Mouse (Mus musculus) adrenal gland, postnatal 14 days (tissue): ENCODE results near the gene Igfals. TPM values are rescaled to one million over a fixed set of nuclear protein-coding genes. Genes with fewer than 3 reads are reported as not detected.

Source experiments
- DNase-seq: peaks from one replicate; pipeline ENCODE4 v3.0.0; 2021; ENCODE audit warnings: mixed read lengths
- long read RNA-seq, 2 experiments: library from polyadenylated mRNA; stranded (forward); transcript quantifications; one replicate each; pipeline ENCODE4 v2.0.0; 2021
- total RNA-seq: library from RNA; stranded (reverse); gene quantifications from 2 replicates; pipeline ENCODE4 v1.2.3, GENCODE M21; 2021

Igfals gene
- 1.2 and 12.2 TPM in 2 replicates for total RNA-seq
- long read RNA-seq, experiment 1, partial matches to known transcripts, result 0 of 1 reads
- long read RNA-seq, experiment 1, other reads (novel, unspliced or antisense), result 0 of 1 reads
- long read RNA-seq, experiment 2, transcript Igfals-201 (2 exons, 2,625 nt), result major isoform, 17 of 21 reads
- long read RNA-seq, experiment 2, partial matches to known transcripts, result 0 of 21 reads
- long read RNA-seq, experiment 2, other reads (novel, unspliced or antisense), result 3 of 21 reads

- no peak for DNase-seq
These were observed at the start of gene Igfals for GRCm38 (mm10) chr17:24865776-24866175. Gene Igfals (plus strand): TSS chr17:24865997.

- no peak for DNase-seq
These were observed 48.3 kb upstream of the Igfals start for GRCm38 (mm10) chr17:24817503-24817902.

- DNase-seq, result peak; percentile 18
These were observed 47.6 kb upstream of the Igfals start for GRCm38 (mm10) chr17:24818172-24818571.

GRCm38 (mm10) chr17:24819469-24819868 lies 46.3 kb upstream of the Igfals start:
- DNase-seq, result no peak

GRCm38 (mm10) chr17:24821351-24822280 lies 44.2 kb upstream of the Igfals start:
- DNase-seq, result peak; percentile 45

- no peak for DNase-seq
These were observed 26.0 kb upstream of the Igfals start, which contains the start of gene Hagh for GRCm38 (mm10) chr17:24839842-24840241. Gene Hagh (plus strand): TSS chr17:24840143.

- DNase-seq, result no peak
These were observed 25.5 kb upstream of the Igfals start for GRCm38 (mm10) chr17:24840341-24840740.

- peak; percentile 13 for DNase-seq
These were observed 24.7 kb upstream of the Igfals start for GRCm38 (mm10) chr17:24841133-24841532.

- no peak for DNase-seq
These were observed 23.2 kb upstream of the Igfals start for GRCm38 (mm10) chr17:24842631-24843030.

- DNase-seq, result no peak
These were observed 21.3 kb upstream of the Igfals start for GRCm38 (mm10) chr17:24844525-24844924.

- no peak for DNase-seq
These were observed 18.4 kb upstream of the Igfals start for GRCm38 (mm10) chr17:24847386-24847785.

- no peak for DNase-seq
These were observed 17.2 kb upstream of the Igfals start for GRCm38 (mm10) chr17:24848600-24849031.

- DNase-seq, result no peak
These were observed 16.1 kb upstream of the Igfals start for GRCm38 (mm10) chr17:24849733-24850064.

- peak; percentile 96 for DNase-seq
These were observed 15.6 kb upstream of the Igfals start, which contains the start of gene Fahd1 for GRCm38 (mm10) chr17:24850065-24850772. Gene Fahd1 (minus strand): TSS chr17:24850364.

GRCm38 (mm10) chr17:24850773-24851127 lies 15.0 kb upstream of the Igfals start:
- no peak for DNase-seq

GRCm38 (mm10) chr17:24851381-24852125 lies 14.2 kb upstream of the Igfals start:
- no peak for DNase-seq

GRCm38 (mm10) chr17:24855838-24856464 lies 9.8 kb upstream of the Igfals start:
- no peak for DNase-seq

GRCm38 (mm10) chr17:24856589-24856988 lies 9.2 kb upstream of the Igfals start:
- DNase-seq, result no peak

- no peak for DNase-seq
These were observed 7.8 kb upstream of the Igfals start for GRCm38 (mm10) chr17:24857831-24858470.

GRCm38 (mm10) chr17:24858967-24859366 lies 6.8 kb upstream of the Igfals start:
- DNase-seq, result no peak

GRCm38 (mm10) chr17:24860076-24860475 lies 5.7 kb upstream of the Igfals start:
- DNase-seq, result no peak
